Mouse (Mus musculus) adrenal gland (tissue): Measurements from ENCODE around the gene Xpo4.

ENCODE experiments used
- intact Hi-C: fragments of 180-260 bp; cut with DNase I; formaldehyde crosslinking; loops from one replicate; pipeline ENCODE4 v1.15.1; 2025

Xpo4 gene

GRCm38 (mm10) chr14:57543420-57544039 is 121.7 kb downstream of the Xpo4 start:
- intact Hi-C loops, result no loop called here

GRCm38 (mm10) chr14:57542231-57542630 is 123.0 kb downstream of the Xpo4 start:
- intact Hi-C loops, result no loop called here

GRCm38 (mm10) chr14:57540683-57541082 is 124.5 kb downstream of the Xpo4 start:
- intact Hi-C loops, result no loop called here

GRCm38 (mm10) chr14:57537261-57538015 is 127.8 kb downstream of the Xpo4 start:
- intact Hi-C loops, result loop anchor here (5.0 kb wide), 1 partner anchor 35 kb away; the partner anchor contains the start of gene Eef1akmt1

- intact Hi-C loops, result loop anchor here (5.0 kb wide), 1 partner anchor 35 kb away; the partner anchor contains the start of gene Eef1akmt1
These were observed 128.4 kb downstream of the Xpo4 start for GRCm38 (mm10) chr14:57536820-57537219.

GRCm38 (mm10) chr14:57535646-57536045 is 129.6 kb downstream of the Xpo4 start:
- intact Hi-C loops, result loop anchor here (5.0 kb wide), 1 partner anchor 37 kb away; the partner anchor contains the start of gene Eef1akmt1

GRCm38 (mm10) chr14:57534961-57535360 is 130.3 kb downstream of the Xpo4 start:
- intact Hi-C loops, result loop anchor here (5.0 kb wide), 2 partner anchors 37 to 82 kb away; partner anchors contain the start of gene Eef1akmt1

GRCm38 (mm10) chr14:57534346-57534745 is 130.9 kb downstream of the Xpo4 start:
- intact Hi-C loops, result loop anchor here (5.0 kb wide), 1 partner anchor 83 kb away; no protein-coding TSS in a partner anchor

GRCm38 (mm10) chr14:57533841-57534240 is 131.4 kb downstream of the Xpo4 start:
- intact Hi-C loops, result loop anchor here (5.0 kb wide), 1 partner anchor 83 kb away; no protein-coding TSS in a partner anchor

- intact Hi-C loops, result loop anchor here (5.0 kb wide), 1 partner anchor 84 kb away; no protein-coding TSS in a partner anchor
These were observed 132.0 kb downstream of the Xpo4 start for GRCm38 (mm10) chr14:57533214-57533613.

- intact Hi-C loops, result loop anchor here (5.0 kb wide), 1 partner anchor 85 kb away; no protein-coding TSS in a partner anchor
These were observed 132.7 kb downstream of the Xpo4 start for GRCm38 (mm10) chr14:57532577-57532976.

- intact Hi-C loops, result loop anchor here (5.0 kb wide), 1 partner anchor 87 kb away; no protein-coding TSS in a partner anchor
These were observed 135.3 kb downstream of the Xpo4 start for GRCm38 (mm10) chr14:57529786-57530515.

- intact Hi-C loops, result no loop called here
These were observed 136.0 kb downstream of the Xpo4 start for GRCm38 (mm10) chr14:57529086-57529785.

- intact Hi-C loops, result no loop called here
These were observed 137.6 kb downstream of the Xpo4 start for GRCm38 (mm10) chr14:57527598-57527997.
